Mouse (Mus musculus): ENCODE data around the gene Jph2. TPM values are rescaled to one million over a fixed set of nuclear protein-coding genes. Genes with fewer than 3 reads are reported as not detected.
"Not testable (repeated sequence)": the region's sequence is repeated elsewhere in the genome, so short reads cannot be mapped to it uniquely, and the experiment has no call there.

Gene Jph2
- polyA plus RNA-seq, 1 experiment from 2014 or later = 0.26 TPM

GRCm38 (mm10) chr2:163417026-163417425 is 19.2 kb upstream of the Jph2 start:
- Histone ChIP-seq H3K9ac (ENCODE audit: low read depth, low read length) (no peak overlapping the region), H3K27me3 (replicated peaks; ENCODE audit: control insufficient read depth, insufficient read depth, low read length) (no peaks in the 10 kb centered on the region), H3K9me3 (ENCODE audit: control insufficient read depth, low read length) (no peaks in the 10 kb centered on the region), H3K4me3 (ENCODE audit: low read depth, low read length) (no peak overlapping the region), H3K27ac (ENCODE audit: low read depth, low read length) (no peak overlapping the region), H3K4me1 (replicated peaks; ENCODE audit: control insufficient read depth, insufficient read depth, low read length) (peaks cover 23% of the 10 kb centered on the region), H3K36me3 (ENCODE audit: control insufficient read depth, insufficient read depth, low read length) (peaks cover 6% of the 10 kb centered on the region; the same call in 1 of the 2 replicates), H3K4me2 (no peak overlapping the region)
- 92% methylated on average over 6 of the region's 6 CpGs for WGBS
- DNase-seq (ENCODE audit: low spot score) (no peak), ATAC-seq (replicated peaks; ENCODE audit: low FRiP score) (no peak)

GRCm38 (mm10) chr2:163412846-163413590 is 15.2 kb upstream of the Jph2 start:
- H3K27ac ChIP-seq (ENCODE audit: low read depth, low read length) = no peak overlapping the region
- no peak overlapping the region for H3K4me2 ChIP-seq
- no peaks in the 10 kb centered on the region for H3K27me3 ChIP-seq (replicated peaks; ENCODE audit: control insufficient read depth, insufficient read depth, low read length)
- ATAC-seq (replicated peaks; ENCODE audit: low FRiP score) = no peak
- H3K36me3 ChIP-seq (ENCODE audit: control insufficient read depth, insufficient read depth, low read length) = peaks cover 16% of the 10 kb centered on the region; the same call in 1 of the 2 replicates
- WGBS = 88% methylated on average over 9 of the region's 9 CpGs
- no peaks in the 10 kb centered on the region for H3K9me3 ChIP-seq (ENCODE audit: control insufficient read depth, low read length)
- H3K4me1 ChIP-seq (replicated peaks; ENCODE audit: control insufficient read depth, insufficient read depth, low read length) = peaks cover 10% of the 10 kb centered on the region
- H3K9ac ChIP-seq (ENCODE audit: low read depth, low read length) = no peak overlapping the region
- H3K4me3 ChIP-seq (ENCODE audit: low read depth, low read length) = no peak overlapping the region
- no peak for DNase-seq (ENCODE audit: low spot score)

- Histone ChIP-seq H3K36me3 (ENCODE audit: control insufficient read depth, insufficient read depth, low read length) (peaks cover 16% of the 10 kb centered on the region; the same call in 1 of the 2 replicates), H3K4me2 (no peak overlapping the region), H3K27me3 (replicated peaks; ENCODE audit: control insufficient read depth, insufficient read depth, low read length) (no peaks in the 10 kb centered on the region), H3K4me1 (replicated peaks; ENCODE audit: control insufficient read depth, insufficient read depth, low read length) (peaks cover 4% of the 10 kb centered on the region), H3K27ac (ENCODE audit: low read depth, low read length) (no peak overlapping the region), H3K4me3 (ENCODE audit: low read depth, low read length) (no peak overlapping the region), H3K9me3 (ENCODE audit: control insufficient read depth, low read length) (no peaks in the 10 kb centered on the region), H3K9ac (ENCODE audit: low read depth, low read length) (no peak overlapping the region)
- ATAC-seq (replicated peaks; ENCODE audit: low FRiP score) = no peak
- DNase-seq (ENCODE audit: low spot score) = no peak
- 97% methylated on average over 4 of the region's 4 CpGs for WGBS
Measured at GRCm38 (mm10) chr2:163412419-163412818, 14.6 kb upstream of the Jph2 start.

GRCm38 (mm10) chr2:163411840-163412239 is 14.0 kb upstream of the Jph2 start:
- Histone ChIP-seq H3K9ac (ENCODE audit: low read depth, low read length) (no peak overlapping the region), H3K27ac (ENCODE audit: low read depth, low read length) (no peak overlapping the region), H3K9me3 (ENCODE audit: control insufficient read depth, low read length) (no peaks in the 10 kb centered on the region), H3K4me2 (no peak overlapping the region), H3K4me1 (replicated peaks; ENCODE audit: control insufficient read depth, insufficient read depth, low read length) (0 out of 2 replicates have a peak, but pooled peaks cover 4% of the 10 kb centered on the region), H3K36me3 (ENCODE audit: control insufficient read depth, insufficient read depth, low read length) (peaks cover 21% of the 10 kb centered on the region; the same call in 1 of the 2 replicates), H3K27me3 (replicated peaks; ENCODE audit: control insufficient read depth, insufficient read depth, low read length) (no peaks in the 10 kb centered on the region), H3K4me3 (ENCODE audit: low read depth, low read length) (no peak overlapping the region)
- no peak for DNase-seq (ENCODE audit: low spot score)
- no peak for ATAC-seq (replicated peaks; ENCODE audit: low FRiP score)
- WGBS = 74% methylated on average over 4 of the region's 4 CpGs

- not testable (repeated sequence) for H3K9ac ChIP-seq (ENCODE audit: low read depth, low read length); H3K4me3 ChIP-seq (ENCODE audit: low read depth, low read length); H3K27me3 ChIP-seq (replicated peaks; ENCODE audit: control insufficient read depth, insufficient read depth, low read length); H3K27ac ChIP-seq (ENCODE audit: low read depth, low read length); H3K4me1 ChIP-seq (replicated peaks; ENCODE audit: control insufficient read depth, insufficient read depth, low read length); H3K4me2 ChIP-seq; H3K9me3 ChIP-seq (ENCODE audit: control insufficient read depth, low read length); DNase-seq (ENCODE audit: low spot score); ATAC-seq (replicated peaks; ENCODE audit: low FRiP score)
- WGBS = 93% methylated on average over 3 of the region's 3 CpGs
- peaks cover 21% of the 10 kb centered on the region; the same call in 1 of the 2 replicates for H3K36me3 ChIP-seq (ENCODE audit: control insufficient read depth, insufficient read depth, low read length)
Measured at GRCm38 (mm10) chr2:163411344-163411743, 13.6 kb upstream of the Jph2 start.

GRCm38 (mm10) chr2:163410211-163410610 is 12.4 kb upstream of the Jph2 start:
- no peaks in the 10 kb centered on the region for H3K27me3 ChIP-seq (replicated peaks; ENCODE audit: control insufficient read depth, insufficient read depth, low read length)
- H3K9me3 ChIP-seq (ENCODE audit: control insufficient read depth, low read length) = no peaks in the 10 kb centered on the region
- ATAC-seq (replicated peaks; ENCODE audit: low FRiP score) = no peak
- H3K4me1 ChIP-seq (replicated peaks; ENCODE audit: control insufficient read depth, insufficient read depth, low read length) = no peaks in the 10 kb centered on the region
- H3K27ac ChIP-seq (ENCODE audit: low read depth, low read length) = no peak overlapping the region
- no peak for DNase-seq (ENCODE audit: low spot score)
- H3K9ac ChIP-seq (ENCODE audit: low read depth, low read length) = no peak overlapping the region
- WGBS = 91% methylated on average over 3 of the region's 3 CpGs
- H3K4me3 ChIP-seq (ENCODE audit: low read depth, low read length) = no peak overlapping the region
- no peak overlapping the region for H3K4me2 ChIP-seq
- H3K36me3 ChIP-seq (ENCODE audit: control insufficient read depth, insufficient read depth, low read length) = peaks cover 21% of the 10 kb centered on the region; the same call in 1 of the 2 replicates

GRCm38 (mm10) chr2:163404037-163404815 is 6.4 kb upstream of the Jph2 start:
- no peak overlapping the region for H3K27ac ChIP-seq (ENCODE audit: low read depth, low read length)
- H3K4me1 ChIP-seq (replicated peaks; ENCODE audit: control insufficient read depth, insufficient read depth, low read length) = no peaks in the 10 kb centered on the region
- no peak for ATAC-seq (replicated peaks; ENCODE audit: low FRiP score)
- 70% methylated on average over 8 of the region's 8 CpGs for WGBS
- no peaks in the 10 kb centered on the region for H3K9me3 ChIP-seq (ENCODE audit: control insufficient read depth, low read length)
- H3K27me3 ChIP-seq (replicated peaks; ENCODE audit: control insufficient read depth, insufficient read depth, low read length) = no peaks in the 10 kb centered on the region
- H3K36me3 ChIP-seq (ENCODE audit: control insufficient read depth, insufficient read depth, low read length) = peaks cover 6% of the 10 kb centered on the region; the same call in 1 of the 2 replicates
- H3K9ac ChIP-seq (ENCODE audit: low read depth, low read length) = no peak overlapping the region
- H3K4me2 ChIP-seq = no peak overlapping the region
- no peak overlapping the region for H3K4me3 ChIP-seq (ENCODE audit: low read depth, low read length)
- DNase-seq (ENCODE audit: low spot score) = no peak

GRCm38 (mm10) chr2:163401221-163401620 is 3.4 kb upstream of the Jph2 start:
- Histone ChIP-seq H3K4me1 (replicated peaks; ENCODE audit: control insufficient read depth, insufficient read depth, low read length) (no peaks in the 10 kb centered on the region; the same call in 1 of the 2 replicates), H3K4me3 (ENCODE audit: low read depth, low read length) (no peak overlapping the region), H3K4me2 (no peak overlapping the region), H3K27ac (ENCODE audit: low read depth, low read length) (no peak overlapping the region), H3K9ac (ENCODE audit: low read depth, low read length) (no peak overlapping the region), H3K27me3 (replicated peaks; ENCODE audit: control insufficient read depth, insufficient read depth, low read length) (0 out of 2 replicates have a peak, but pooled peaks cover 4% of the 10 kb centered on the region), H3K9me3 (ENCODE audit: control insufficient read depth, low read length) (no peaks in the 10 kb centered on the region), H3K36me3 (ENCODE audit: control insufficient read depth, insufficient read depth, low read length) (no peaks in the 10 kb centered on the region)
- 0 out of 2 replicates have a peak, but pooled peaks have one; percentile 45 for ATAC-seq (replicated peaks; ENCODE audit: low FRiP score)
- WGBS = 7% methylated on average over 8 of the region's 8 CpGs
- DNase-seq (ENCODE audit: low spot score) = peak; percentile 64

Data from liver, embryonic 11.5 days (tissue).